Mouse (Mus musculus) hindbrain, embryonic 11.5 days (tissue): Measurements from ENCODE around the gene Oas1f. TPM values are rescaled to one million over a fixed set of nuclear protein-coding genes. Genes with fewer than 3 reads are reported as not detected.
"Not testable (repeated sequence)": the region's sequence is repeated elsewhere in the genome, so short reads cannot be mapped to it uniquely, and the experiment has no call there.

Experiments
- ATAC-seq: fragments of 200-750 bp; cut with Nextera tagmentation; 2 replicates; pipeline ENCODE4 v1.8.0; 2017; ENCODE audit warnings: mild to moderate bottlenecking, moderate TSS enrichment, moderate library complexity; ENCODE audit not compliant: low FRiP score
- DNase-seq: peaks from one replicate; pipeline ENCODE4 v3.0.0-alpha.2; 2015; ENCODE audit warnings: low spot score
- H3K27ac ChIP-seq: fragments of 300-500 bp; sonication (generic); 2 replicates; pipeline ENCODE4 v1.5.1; 2014; ENCODE audit warnings: mild to moderate bottlenecking, low read depth, low read length
- H3K27me3 ChIP-seq: fragments of 300-500 bp; sonication (generic); 2 replicates; pipeline ENCODE4 v1.6.1; 2014; ENCODE audit warnings: mild to moderate bottlenecking, low read length, moderate library complexity, mixed read lengths; ENCODE audit not compliant: control insufficient read depth, insufficient read depth
- H3K36me3 ChIP-seq: fragments of 300-500 bp; sonication (generic); 2 replicates; pipeline ENCODE4 v1.6.1; 2014; ENCODE audit warnings: mild to moderate bottlenecking, low read length, moderate library complexity, mixed read lengths; ENCODE audit not compliant: control insufficient read depth, insufficient read depth
- H3K4me1 ChIP-seq: fragments of 300-500 bp; sonication (generic); replicated peaks from 2 replicates; pipeline ENCODE4 v1.6.1; 2014; ENCODE audit warnings: low read length, mixed read lengths; ENCODE audit not compliant: control insufficient read depth, insufficient read depth
- H3K4me2 ChIP-seq: fragments of 300-500 bp; sonication (generic); replicated peaks from 2 replicates; pipeline ENCODE4 v1.6.1; 2014; ENCODE audit warnings: mild to moderate bottlenecking, low read depth, low read length
- H3K4me3 ChIP-seq: fragments of 300-500 bp; sonication (generic); 2 replicates; pipeline ENCODE4 v1.5.1; 2014; ENCODE audit warnings: low read depth, low read length
- H3K9ac ChIP-seq: fragments of 300-500 bp; sonication (generic); 2 replicates; pipeline ENCODE4 v1.6.1; 2014; ENCODE audit warnings: low read depth, low read length
- H3K9me3 ChIP-seq: fragments of 300-500 bp; sonication (generic); 2 replicates; pipeline ENCODE4 v1.6.1; 2016; ENCODE audit warnings: low read length; ENCODE audit not compliant: control insufficient read depth
- WGBS: fragments of 180-500 bp; shearing (Covaris S2); extraction: QIAGEN DNeasy Blood & Tissue Kit; methylation state at CpG from one replicate; pipeline ENCODE4 v1.1.7; 2014; 5-methylcytosine and 5-hydroxymethylcytosine counted together
- polyA plus RNA-seq: library from polyadenylated mRNA; unstranded; fragments of >200 nt; fragmentation: Nextera tagmentation; extraction: Ambion mirVana; gene quantifications from 2 replicates; pipeline ENCODE4 v1.2.1, GENCODE M21; 2014

Gene Oas1f
- polyA plus RNA-seq, 1 experiment from 2014 or later, result not detected

DNA sequence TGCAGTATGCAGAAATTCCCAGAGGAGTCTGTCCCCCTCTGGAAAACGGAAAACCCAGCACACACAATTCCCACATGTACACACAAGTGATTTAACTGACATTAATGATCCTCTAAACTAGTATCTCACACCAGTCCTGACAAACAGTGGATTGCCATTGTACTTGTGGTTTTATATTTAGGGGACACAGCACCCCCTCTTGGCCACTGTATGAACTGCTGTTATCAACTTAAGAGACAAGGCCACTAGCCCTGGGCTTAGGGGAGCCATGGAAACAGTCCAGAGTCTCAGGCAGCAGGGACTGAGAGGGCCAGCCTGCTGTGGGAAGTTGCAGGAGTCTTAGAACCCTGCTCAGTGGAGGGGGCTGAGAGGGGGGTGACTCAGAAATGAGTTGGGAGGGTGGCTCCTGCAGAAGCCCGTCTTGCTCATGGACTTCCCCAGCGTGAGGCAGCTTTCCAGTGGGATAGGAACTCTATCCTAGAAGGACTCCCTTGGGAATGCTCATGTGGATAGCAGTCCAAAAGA lies 18.2 kb downstream of the Oas1f start:
- Histone ChIP-seq H3K36me3 (no peaks in the 10 kb centered on the region), H3K27ac (no peak overlapping the region), H3K27me3 (no peaks in the 10 kb centered on the region), H3K4me1 (no peaks in the 10 kb centered on the region), H3K4me2 (no peak overlapping the region), H3K9me3 (no peaks in the 10 kb centered on the region), H3K4me3 (no peak overlapping the region), H3K9ac (no peak overlapping the region)
- WGBS, result 74% methylated on average over 3 of the region's 3 CpGs
- ATAC-seq (no peak), DNase-seq (peak; percentile 46)

GRCm38 (mm10) chr5:120869436-120870015 lies 22.4 kb downstream of the Oas1f start:
- no peak for DNase-seq

DNA sequence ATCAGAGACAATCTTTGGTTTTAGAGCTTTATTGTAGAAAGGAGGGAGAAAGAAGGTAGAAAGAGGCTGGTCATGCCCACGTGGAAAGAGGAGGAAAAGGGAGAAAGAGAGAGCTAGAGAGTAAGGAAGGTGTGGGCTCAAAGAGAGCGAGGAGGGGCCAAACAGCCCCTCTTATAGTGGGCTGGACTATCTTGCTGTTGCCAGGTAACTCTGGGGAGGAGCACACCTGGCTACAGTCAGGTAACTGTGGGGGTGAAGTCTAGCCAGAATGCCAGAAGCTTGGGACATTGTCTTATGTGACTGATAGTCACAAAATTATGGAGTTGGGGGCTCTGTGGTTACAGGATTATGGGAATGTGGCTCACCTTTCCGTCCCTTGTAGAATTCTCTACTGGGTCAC lies 22.9 kb downstream of the Oas1f start:
- Histone ChIP-seq H3K27ac (no peak overlapping the region), H3K4me1 (no peaks in the 10 kb centered on the region), H3K36me3 (no peaks in the 10 kb centered on the region), H3K9ac (no peak overlapping the region), H3K4me2 (no peak overlapping the region), H3K9me3 (no peaks in the 10 kb centered on the region), H3K27me3 (no peaks in the 10 kb centered on the region), H3K4me3 (no peak overlapping the region)
- 53% methylated on average over 3 of the region's 3 CpGs for WGBS
- DNase-seq (no peak), ATAC-seq (no peak)

More at GRCm38 (mm10) chr5:120869436-120870015, 22.4 kb downstream of the Oas1f start:
- no peaks in the 10 kb centered on the region for H3K36me3 ChIP-seq
- no peaks in the 10 kb centered on the region for H3K9me3 ChIP-seq
- no peak overlapping the region for H3K4me3 ChIP-seq
- H3K27ac ChIP-seq, result no peak overlapping the region
- H3K4me1 ChIP-seq, result no peaks in the 10 kb centered on the region
- ATAC-seq, result no peak
- WGBS, result 83% methylated on average over 7 of the region's 7 CpGs
- H3K9ac ChIP-seq, result no peak overlapping the region
- no peak overlapping the region for H3K4me2 ChIP-seq
- H3K27me3 ChIP-seq, result no peaks in the 10 kb centered on the region

DNA sequence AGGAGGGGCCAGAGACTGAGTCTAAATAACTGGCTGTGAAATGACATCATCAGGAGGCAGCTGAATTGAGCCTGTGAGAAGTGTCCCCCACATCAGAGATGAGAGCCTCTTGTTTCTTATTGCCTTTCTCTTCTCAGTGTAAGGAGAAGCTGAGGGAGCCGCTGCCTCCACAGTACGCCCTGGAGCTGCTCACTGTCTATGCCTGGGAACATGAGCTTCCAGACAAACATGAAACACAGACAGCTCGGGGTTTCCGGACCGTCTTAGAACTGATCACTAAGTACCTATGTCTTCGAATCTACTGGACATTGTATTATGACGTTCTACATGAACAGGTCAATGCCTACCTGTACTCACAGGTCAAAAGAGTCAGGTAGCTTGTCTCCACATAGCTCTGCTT lies 23.6 kb downstream of the Oas1f start:
- Histone ChIP-seq H3K4me2 (no peak overlapping the region), H3K4me3 (no peak overlapping the region), H3K36me3 (no peaks in the 10 kb centered on the region), H3K4me1 (no peaks in the 10 kb centered on the region), H3K9me3 (no peaks in the 10 kb centered on the region), H3K27me3 (no peaks in the 10 kb centered on the region), H3K9ac (no peak overlapping the region), H3K27ac (no peak overlapping the region)
- no peak for DNase-seq
- no peak for ATAC-seq
- 81% methylated on average over 7 of the region's 7 CpGs for WGBS

- no peaks in the 10 kb centered on the region for H3K9me3 ChIP-seq
- no peaks in the 10 kb centered on the region for H3K27me3 ChIP-seq
- H3K4me1 ChIP-seq, result no peaks in the 10 kb centered on the region
- H3K4me3 ChIP-seq, result no peak overlapping the region
- ATAC-seq, result no peak
- WGBS, result 56% methylated on average over 2 of the region's 2 CpGs
- H3K4me2 ChIP-seq, result no peak overlapping the region
- DNase-seq, result no peak
- H3K36me3 ChIP-seq, result no peaks in the 10 kb centered on the region
- H3K27ac ChIP-seq, result no peak overlapping the region
- H3K9ac ChIP-seq, result no peak overlapping the region
Measured at GRCm38 (mm10) chr5:120871469-120871868, 24.3 kb downstream of the Oas1f start.

DNA sequence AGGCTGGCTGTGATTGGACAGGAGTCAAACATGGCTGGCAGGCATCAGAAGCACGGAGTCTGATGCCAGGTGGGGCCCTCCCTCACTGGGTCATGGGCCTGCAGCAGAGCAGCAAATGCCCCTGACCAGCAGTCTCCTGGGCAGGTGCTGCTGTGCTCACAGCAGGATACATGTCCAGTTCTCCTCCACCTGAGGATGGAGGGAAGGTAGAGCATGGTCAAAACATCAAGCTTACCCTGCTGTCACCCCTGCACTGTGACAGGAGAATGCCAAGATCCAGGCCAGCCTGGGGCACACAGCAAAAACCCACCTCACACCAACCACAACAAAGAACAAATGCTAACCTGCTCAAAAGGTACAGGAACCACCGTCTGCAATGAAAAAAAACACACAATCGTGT lies 29.7 kb downstream of the Oas1f start:
- not testable (repeated sequence) for H3K36me3 ChIP-seq, DNase-seq, H3K9ac ChIP-seq, H3K4me1 ChIP-seq, H3K9me3 ChIP-seq, H3K4me2 ChIP-seq, H3K27ac ChIP-seq, H3K4me3 ChIP-seq, ATAC-seq, H3K27me3 ChIP-seq
- WGBS, result 74% methylated on average over 2 of the region's 3 CpGs

GRCm38 (mm10) chr5:120877407-120877806 lies 30.2 kb downstream of the Oas1f start:
- not testable (repeated sequence) for H3K4me3 ChIP-seq, H3K4me1 ChIP-seq, DNase-seq, H3K27ac ChIP-seq, H3K36me3 ChIP-seq, H3K4me2 ChIP-seq, H3K27me3 ChIP-seq, ATAC-seq, H3K9ac ChIP-seq, H3K9me3 ChIP-seq
- WGBS, result 77% methylated on average over 2 of the region's 2 CpGs

GRCm38 (mm10) chr5:120878803-120879202 lies 31.6 kb downstream of the Oas1f start:
- not testable (repeated sequence) for H3K4me1 ChIP-seq, H3K4me3 ChIP-seq, H3K27me3 ChIP-seq, H3K27ac ChIP-seq, H3K9ac ChIP-seq, ATAC-seq, H3K9me3 ChIP-seq, DNase-seq, H3K4me2 ChIP-seq, H3K36me3 ChIP-seq
- 65% methylated on average over 2 of the region's 2 CpGs for WGBS

DNA sequence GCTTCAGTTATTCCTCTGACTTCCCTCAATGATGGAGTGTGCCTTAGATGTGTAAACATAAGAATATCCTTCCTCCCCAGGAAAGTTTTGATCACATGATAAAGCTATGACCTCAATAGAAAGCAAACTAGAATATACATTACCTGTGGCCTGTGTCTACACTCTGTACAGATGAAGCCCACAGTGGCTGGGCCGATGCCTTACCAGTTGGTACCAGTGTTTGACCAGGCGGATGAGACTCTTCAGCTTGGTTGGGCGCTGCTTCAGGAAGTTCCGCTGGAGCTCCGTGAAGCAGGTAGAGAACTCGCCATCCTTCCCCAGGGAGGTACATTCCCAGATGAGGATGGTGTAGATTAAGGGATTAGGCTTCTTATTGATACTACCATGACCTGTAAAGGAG lies 34.5 kb downstream of the Oas1f start:
- H3K4me2 ChIP-seq, H3K36me3 ChIP-seq, ATAC-seq, H3K9me3 ChIP-seq, H3K4me1 ChIP-seq, H3K27ac ChIP-seq, H3K27me3 ChIP-seq, H3K9ac ChIP-seq, H3K4me3 ChIP-seq, DNase-seq: not testable (repeated sequence)
- WGBS, result 94% methylated on average over 6 of the region's 6 CpGs
